Mouse (Mus musculus) heart, adult 8-10 months (tissue): Measurements from ENCODE around the gene 1500009C09Rik. TPM values are rescaled to one million over a fixed set of nuclear protein-coding genes. Genes with fewer than 3 reads are reported as not detected.

Source experiments
- DNase-seq: peaks from one replicate; pipeline ENCODE4 v3.0.0; 2022; ENCODE audit warnings: low spot score
- total RNA-seq, 4 experiments: library from RNA; stranded (reverse); gene quantifications; 2 replicates each; pipeline ENCODE4 v1.2.4; 2022

The 1500009C09Rik gene
- total RNA-seq, 4 experiments from 2014 or later = not detected

DNA sequence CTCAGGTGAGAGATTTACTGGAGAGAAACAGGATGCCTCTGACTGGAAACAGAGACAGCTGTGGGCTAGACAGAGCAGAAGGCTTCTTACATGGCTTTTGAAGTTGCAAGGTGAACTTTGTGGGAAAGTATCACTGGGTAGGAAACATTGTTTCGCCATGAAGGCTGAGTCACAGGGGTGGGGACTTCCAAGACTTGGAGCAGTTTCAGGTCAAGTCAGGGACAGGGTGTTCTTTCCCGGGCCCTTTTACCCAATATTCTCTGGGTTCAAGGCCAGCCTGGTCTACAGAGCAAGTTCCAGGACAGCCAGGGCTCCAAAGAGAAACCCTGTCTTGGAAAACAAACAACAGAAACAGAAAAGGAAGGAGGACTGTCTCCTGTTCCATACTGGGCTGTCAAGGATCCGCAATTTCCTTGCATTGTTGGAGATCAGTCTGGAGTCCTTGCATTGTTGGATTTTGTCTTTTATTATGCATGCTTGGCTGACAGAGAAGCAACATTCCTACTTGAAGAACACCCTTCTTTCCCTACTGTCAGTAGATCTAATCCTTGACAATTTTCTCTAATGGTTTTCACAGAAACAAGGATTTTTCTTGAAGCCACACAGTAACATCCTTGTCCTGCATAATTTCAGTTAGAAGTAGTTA is 4.9 kb upstream of the 1500009C09Rik start:
- no peak for DNase-seq

DNA sequence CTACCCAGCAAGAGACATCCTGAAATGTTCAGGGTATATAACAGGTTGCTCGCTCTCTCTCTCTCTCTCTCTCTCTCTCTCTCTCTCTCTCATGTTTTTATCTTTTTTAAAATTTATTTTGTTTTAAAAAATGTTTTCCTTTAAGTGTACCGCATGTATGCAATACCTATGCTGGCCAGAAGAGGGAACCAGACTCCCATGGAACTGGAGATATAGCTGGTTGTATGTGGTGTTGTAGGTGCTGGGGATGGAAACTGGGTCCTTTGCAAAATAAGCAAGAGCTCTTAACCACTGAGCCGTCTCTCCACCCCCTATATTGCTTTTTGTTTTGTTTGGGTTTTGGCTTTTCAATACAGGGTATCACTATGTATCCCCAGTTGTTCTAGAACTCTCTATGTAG is 618 bp upstream of the 1500009C09Rik start:
- DNase-seq = no peak

DNA sequence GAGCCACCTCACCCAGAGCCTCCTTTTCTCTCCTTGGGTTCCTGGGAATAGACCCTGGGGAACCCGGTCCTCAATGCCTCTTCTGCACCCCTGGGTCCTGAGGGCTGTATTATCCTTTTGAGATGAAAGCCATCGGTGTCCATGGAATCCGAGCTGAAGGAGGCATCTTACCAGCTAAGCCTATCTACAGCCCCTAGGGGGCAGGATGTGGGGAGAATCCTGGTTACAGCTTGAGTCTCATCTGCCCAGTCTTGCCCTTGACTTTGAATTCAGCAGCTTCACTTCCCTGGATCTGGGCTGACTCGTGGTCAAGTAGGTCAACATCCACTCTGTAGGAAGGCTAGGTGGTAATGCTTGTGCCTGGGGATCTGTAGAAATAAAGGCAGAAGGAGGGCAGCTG is 3.1 kb downstream of the 1500009C09Rik start:
- no peak for DNase-seq

DNA sequence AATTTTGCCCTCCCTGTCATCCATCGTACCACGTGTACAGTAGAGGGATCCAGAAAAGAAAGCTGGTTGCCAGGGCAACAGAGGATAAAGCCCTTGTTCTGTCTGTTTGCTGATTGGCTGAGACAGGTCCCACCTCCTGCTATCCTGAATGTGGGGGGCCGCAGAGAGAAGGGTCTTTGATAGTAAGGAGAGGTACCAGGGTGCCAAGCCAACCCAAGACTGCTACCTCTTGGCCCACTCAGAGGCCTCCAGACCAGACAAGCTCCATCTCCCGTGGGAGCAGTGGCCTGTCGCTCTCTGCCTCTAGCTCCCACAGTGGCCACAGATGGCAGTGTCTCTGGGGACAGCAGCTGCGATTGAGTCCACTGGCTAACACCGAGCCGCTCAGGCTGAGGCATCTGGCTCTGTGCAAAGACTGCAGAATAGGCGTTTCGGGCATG is 3.8 kb downstream of the 1500009C09Rik start:
- DNase-seq = no peak

DNA sequence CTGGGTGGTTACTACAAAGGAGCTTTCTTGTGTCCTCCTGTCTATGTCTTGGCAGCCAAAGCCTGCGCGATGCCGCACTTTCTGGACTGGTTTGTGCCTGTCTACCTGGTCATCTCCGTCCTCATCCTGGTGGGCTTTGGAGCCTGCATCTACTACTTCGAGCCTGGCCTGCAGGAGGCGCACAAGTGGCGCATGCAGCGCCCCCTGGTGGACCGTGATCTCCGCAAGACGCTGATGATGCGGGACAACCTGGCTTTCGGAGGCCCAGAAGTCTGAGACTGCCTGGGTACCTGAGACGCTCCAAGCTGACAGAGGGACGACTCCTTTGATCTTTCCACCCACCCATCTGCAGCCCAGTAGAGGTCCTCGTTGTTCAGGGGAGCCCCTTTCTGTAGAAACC is 7.3 kb downstream of the 1500009C09Rik start:
- DNase-seq = peak; percentile 12

DNA sequence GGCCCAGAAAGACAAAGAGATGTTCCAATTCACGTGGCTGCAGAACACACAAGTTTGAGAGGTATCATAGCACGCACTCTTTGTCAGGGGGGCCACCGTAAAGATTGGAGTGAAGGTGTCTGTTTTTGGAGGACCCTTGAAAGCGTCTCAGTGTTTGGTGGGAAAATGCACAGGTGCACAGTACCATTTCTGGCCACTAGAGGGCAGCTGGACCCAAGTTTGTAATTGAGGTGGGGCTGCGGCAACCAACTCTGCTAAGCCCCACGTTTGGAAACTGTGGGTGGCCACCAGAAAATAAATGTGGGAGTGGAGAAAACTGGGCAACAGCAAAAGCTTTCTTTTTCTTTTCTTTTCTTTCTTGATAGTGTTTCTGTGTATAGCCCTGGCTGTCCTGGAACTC is 14.2 kb downstream of the 1500009C09Rik start:
- peak; percentile 48 for DNase-seq

DNA sequence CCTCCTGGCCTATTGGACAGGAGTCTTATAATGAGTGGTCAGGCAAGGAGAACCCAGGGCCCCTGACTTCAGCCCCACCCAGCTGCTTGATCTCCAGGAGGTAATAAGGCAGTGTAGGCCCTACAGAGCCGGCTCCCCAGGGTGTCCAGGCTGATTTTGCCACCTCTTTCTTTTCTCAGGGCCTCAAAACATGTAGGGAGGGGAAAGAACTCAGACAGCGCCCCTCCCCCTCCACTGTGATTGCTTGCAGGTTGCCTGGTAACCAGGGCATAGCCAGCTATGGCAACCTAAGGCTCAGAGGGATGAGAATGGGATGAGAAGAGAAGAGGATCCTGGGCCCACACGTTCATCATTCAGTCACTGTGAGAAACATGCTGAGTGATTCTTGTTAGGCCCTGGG is 16.0 kb downstream of the 1500009C09Rik start:
- DNase-seq = no peak

DNA sequence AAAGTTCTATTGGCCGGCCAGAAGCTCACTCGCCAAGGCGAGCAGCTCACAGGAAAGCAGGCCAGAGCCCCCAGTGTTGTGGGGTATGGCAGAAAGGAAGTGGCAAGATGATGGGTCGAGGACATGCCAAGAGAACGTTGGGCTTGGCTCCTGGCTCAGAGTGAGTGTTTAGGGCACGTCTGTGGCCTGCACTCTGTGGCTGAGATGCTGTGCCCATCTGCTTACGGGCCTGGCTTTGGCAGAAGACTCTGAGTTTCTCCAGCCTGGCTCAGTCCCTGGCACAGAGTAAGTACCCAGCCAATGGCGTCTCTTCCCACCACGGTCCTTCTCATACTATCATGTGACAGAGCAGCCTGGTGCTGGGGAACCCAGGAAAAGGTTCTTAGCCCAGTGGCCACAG is 16.6 kb downstream of the 1500009C09Rik start:
- DNase-seq = no peak

DNA sequence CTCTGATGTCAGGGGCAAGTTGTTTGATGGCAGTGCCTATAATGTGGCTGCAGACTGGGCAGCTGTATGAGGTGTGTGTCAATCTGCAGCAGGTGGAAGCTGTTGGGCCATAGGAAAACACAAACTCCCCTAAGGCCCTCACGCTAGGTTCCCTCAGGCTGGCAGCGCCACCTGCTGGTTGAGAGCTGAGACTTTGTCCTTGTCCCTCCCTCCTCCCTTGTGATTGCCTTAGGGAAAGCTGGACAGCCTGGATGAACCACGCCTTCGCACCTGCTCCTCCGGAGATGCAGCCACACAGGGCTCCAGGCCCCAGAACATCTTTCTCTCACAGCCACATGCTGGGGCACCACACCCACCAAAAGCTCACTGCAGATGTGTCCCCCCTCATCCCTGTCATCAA is 19.0 kb downstream of the 1500009C09Rik start:
- peak; percentile 9 for DNase-seq

DNA sequence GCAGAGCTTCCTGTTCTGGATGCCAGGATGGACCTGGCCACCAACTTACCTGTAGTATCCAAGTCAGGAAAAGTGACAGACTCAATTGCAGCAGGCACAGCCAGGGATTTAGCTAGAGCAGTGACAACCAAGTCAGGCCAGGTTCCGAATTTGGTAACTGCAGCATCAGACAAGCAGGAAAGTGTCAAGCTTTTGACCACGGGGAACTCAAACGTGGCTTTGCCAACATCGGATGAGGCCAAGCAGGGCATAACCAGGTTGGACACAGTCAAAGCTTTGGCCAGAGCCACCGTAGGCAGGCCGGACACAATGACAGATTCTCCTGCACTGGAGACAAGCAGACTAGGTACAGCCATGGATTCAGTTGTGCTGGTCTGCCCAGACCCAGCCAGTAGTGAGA is 20.1 kb downstream of the 1500009C09Rik start:
- no peak for DNase-seq

DNA sequence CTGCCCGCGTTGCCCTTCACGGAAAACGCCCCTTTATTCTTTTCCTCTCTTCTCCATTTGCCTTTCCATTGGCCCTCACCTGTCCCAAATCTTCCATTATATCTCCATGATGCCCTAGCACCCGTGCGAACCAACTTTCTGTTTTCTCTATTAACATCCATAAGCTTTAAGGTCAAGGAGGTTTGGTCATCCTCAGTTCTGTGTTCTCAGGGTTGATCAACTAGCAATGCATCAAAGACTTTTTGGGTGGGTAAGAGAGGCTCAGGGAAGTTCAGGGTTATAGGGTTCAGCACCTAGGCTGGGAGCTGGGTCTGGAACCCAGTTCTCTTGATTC is 22.4 kb downstream of the 1500009C09Rik start, which contains the start of gene Sept3:
Sept3 (plus strand) TSS at position 301 of the 334 bp plus-strand sequence.
- no peak for DNase-seq

DNA sequence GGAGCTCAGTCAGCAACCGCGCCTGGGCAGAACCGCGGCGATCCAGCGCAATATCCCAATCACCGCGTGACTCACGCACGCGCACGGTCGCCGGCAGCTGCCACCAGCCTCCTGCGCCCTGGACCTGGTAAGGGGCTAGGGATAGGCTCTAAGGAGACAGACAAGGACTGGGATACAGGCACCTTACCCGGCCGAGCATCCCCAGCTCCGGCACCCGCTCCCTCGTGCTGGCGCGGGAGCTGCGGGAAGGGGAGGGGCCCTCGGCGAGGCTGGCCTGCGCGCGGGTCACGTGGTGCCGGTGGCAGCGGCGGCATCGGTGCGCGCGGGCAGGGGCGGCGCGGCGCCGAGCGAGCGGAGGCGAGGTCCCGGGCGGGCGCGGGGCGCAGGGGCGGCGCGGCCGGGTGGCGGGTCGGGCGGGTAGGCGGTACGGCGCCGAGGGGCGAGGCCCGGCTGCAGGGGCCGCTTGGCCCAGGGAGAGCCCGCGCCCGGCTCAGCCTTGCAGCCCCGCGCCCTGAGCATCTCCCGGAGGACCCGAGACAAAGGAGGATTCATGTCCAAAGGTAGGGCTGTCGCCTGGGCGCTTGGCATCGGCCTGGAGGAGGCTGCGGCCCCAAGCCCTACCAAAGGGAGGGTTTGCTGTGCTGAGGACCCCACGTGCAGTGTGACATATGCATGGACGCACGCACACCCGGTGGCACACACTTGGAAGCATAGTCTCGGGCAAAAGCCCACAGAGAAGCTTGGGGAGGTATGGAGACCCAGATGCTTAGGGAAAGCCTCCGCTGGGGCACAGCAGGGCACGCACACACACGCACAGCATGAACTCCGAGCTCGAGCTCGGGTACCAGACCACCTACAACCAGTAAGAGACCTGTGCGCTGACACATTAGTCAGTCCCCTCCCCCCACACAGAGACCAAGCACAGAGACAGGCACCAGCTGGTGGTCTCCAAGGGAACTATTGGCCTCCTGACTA is 23.0 kb downstream of the 1500009C09Rik start:
- no peak for DNase-seq

DNA sequence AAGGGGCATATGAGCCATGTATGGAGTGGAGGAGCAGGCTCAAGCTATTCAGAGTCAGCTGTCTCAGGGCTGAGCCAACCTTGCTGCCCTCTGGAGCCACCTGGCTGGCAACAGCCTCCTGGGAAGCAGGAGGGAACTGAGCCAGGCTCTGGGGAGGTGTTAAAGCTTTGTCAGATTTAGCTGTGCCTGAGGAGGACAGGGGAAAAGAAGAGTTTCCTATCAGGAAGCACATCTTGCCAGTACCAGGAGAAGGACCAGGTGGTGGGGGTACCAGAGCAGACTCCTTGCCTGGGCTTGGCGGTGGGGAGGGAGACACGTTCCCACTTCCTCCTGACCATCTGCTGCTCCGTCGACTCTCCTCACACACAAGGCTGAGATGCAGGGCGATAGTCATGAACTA is 25.4 kb downstream of the 1500009C09Rik start:
- no peak for DNase-seq

DNA sequence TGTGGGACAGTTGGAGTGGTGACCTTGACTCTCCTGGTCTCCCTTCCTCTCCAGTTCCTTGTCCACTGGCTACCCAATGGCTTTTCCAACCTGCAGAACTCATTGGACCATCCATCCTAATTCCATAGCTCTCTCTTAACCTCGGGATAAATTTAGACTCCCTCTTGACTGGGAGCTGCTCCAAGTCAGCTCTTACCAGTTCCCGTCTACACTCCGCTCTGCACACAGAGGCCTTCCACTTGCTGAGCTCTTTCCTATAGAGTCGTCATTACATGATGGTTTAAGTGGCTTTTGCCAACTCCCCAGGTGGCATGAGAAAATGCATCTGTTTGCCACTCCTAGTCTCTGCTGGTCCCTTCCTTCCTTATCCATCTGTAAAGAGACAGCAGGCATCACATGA is 28.4 kb downstream of the 1500009C09Rik start:
- peak; percentile 4 for DNase-seq

DNA sequence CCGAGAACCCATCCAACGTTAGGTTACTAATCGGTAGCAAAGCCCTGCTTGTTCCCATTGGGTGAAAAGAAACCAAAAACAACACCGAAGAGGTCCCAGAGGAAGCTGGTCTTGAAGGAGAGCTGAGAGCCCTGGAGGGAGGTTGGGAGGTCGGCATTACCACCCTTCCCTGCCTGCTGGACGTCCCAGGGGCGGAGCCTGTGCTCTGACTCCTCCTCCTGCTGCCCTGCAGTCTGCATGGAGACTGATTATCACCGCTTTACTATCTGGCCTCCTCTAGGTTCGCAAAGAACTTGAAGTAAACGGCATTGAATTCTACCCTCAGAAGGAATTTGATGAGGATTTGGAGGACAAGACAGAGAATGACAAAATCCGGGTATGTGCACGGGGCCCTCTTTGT is 34.0 kb downstream of the 1500009C09Rik start:
- DNase-seq = no peak

DNA sequence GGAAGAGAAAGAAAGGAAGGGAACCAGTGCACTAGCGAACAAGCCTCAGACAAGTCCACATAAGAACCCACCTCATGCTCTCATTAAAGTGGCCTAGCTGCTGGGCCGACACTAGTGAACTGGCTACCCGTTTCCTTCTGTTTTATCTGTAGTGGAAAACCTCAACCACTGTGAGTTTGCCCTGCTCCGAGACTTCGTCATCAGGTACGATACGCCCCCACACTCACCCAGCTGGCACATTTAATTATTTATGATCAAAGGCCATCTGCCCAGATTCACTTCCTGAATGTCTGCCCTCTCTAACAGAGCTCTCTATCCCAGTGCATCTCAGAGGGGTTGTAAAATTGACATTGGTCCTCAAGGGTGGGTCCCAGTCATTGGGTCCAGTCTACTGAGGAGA is 38.1 kb downstream of the 1500009C09Rik start:
- DNase-seq = no peak

DNA sequence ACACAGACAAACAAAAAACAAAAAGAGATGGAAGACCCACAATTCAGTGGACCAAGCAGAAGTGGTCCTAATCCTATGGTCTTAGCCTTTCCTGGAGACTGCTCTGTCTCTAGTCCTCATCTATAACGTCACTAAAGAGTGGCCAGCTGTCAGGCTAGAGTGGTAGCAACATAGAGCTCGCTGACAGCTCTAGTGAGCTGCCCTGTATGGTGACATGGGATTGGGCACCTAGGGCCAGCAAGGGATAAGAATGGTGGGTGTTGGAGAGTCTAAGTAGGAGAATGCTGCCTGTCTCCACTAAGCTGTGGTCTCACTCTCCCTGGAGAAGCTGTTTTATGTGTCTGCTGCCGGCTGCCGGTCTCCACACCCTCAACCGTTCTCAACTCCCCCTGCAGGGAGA is 40.7 kb downstream of the 1500009C09Rik start:
- no peak for DNase-seq

DNA sequence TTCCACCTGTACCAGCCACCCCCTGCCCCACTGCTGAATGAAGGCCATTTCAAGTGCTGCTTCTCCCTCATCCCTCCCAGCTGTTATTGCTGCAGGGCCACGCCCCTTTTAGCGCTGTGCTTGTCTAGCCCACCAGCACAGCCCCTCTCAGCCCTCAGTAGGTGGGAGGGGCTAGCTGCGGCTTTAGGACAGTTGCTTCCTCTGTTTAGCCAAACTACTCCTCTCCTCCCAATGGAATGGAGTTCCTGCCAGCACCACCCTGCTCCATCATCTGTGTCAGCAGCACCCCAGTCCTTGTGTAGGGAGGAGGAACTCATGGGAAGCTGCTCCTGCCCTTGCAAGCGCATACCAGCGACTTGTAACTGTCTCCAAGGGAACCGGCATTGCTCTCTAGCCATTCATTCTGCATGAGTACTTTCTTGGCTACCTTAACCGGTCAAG is 41.1 kb downstream of the 1500009C09Rik start:
- DNase-seq = no peak

DNA sequence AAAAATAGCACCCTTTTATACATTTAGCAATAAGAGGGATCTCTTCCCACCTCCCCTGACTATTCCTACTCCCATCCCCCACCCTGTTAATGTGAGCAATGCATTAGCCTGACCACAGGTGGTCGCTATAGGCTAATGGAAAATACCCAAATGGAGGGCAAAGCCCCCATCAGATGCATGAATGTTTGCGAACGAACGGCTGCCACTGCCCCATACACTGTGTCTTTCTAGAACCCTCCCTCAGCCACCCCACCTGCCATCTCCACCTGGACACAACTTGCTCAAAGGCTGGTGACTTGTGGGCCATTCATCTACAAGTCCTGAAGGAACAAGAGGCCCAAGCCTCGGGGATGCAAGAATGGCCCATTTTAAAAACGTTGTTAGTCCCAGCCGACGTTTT is 41.9 kb downstream of the 1500009C09Rik start:
- no peak for DNase-seq

DNA sequence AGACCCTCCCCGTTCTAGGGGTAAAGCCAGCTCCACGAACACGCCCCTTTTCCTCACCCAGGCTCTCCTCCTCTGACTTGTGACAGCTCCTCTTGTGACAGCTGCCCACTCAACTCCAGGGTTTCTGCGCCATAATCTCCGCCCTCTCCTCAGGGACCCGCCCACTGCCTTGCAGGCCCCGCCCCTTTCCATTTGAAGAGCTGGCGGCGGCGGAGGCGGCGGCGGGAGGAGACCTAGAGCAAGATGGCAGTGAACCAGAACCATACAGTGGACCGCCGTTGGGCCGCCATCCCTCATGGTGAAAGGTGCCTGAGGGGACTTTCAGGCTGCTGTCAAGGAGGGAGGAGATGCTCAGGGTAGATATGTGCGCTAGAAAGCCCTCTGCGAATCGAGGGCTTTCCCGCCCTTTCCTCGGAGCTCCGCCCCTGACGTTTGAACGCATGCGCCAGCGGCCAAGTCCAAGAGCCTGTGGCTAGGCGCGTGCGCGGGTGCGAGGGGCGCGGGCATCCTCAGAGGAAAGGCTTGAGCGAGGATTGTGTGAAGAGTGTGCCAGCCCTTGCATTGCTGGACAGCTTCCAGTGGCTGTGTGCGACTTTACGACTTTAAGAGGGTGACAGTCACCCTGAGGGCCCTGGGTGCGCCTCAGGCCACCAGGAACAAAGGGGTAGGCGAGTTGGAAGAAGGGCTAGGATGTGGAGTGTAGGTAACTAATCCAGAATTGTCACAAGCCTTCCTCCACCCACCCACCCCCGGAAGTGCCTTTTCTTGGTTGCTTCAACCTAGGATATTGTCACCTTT is 46.8 kb downstream of the 1500009C09Rik start, which contains the start of gene Wbp2nl:
Wbp2nl (plus strand) TSS at position 191 of the 798 bp plus-strand sequence.
- no peak for DNase-seq

DNA sequence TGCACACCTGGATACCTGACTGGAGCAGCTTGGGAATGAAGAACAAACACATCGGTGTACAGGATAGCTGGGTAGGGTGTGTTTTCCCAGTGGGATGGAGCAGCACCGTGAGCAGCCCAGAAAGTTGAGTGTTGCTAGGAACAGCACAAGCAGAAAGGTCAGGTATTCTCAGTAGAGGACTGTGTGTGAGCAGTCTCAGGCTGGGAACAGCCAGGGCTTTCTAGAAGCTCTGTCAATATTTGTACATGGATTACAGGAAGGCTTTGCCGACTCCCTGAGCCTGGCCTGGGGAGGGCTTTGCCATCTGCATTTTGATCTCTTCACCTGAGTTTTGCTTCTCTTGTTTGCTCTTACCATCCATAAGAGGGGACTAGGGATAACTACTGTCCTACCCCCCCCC is 54.9 kb downstream of the 1500009C09Rik start:
- DNase-seq = no peak

DNA sequence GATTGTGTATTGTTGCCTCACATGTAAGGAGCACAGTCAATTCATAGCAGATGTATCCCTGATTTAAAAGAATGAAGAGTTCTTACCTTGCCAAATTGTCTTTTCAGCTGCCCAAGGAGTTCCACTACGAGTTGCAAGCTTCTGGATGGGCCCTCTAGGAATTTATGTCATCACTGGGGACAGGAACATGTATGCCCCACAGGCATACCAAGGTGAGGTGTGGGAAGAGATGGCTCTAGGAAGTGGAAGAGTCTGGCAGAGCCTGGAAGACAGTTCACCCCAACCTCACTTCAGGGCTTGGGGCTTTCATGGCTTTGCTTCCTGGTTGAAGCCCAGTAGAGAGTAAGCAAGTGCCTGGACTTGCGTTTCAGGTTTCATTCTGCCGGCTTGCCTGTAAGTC is 56.2 kb downstream of the 1500009C09Rik start:
- DNase-seq = no peak
